Mouse (Mus musculus) stomach, embryonic 14.5 days (tissue): Measurements from ENCODE around the gene Tmem50b. TPM values are rescaled to one million over a fixed set of nuclear protein-coding genes. Genes with fewer than 3 reads are reported as not detected.

Source experiments
- ATAC-seq: fragments of 200-750 bp; cut with Nextera tagmentation; 2 replicates; pipeline ENCODE4 v1.8.0; 2017; ENCODE audit warnings: low read depth, moderate TSS enrichment; ENCODE audit not compliant: insufficient number of reproducible peaks, insufficient read depth, low FRiP score
- H3K27ac ChIP-seq: fragments of 300-500 bp; sonication (generic); 2 replicates; pipeline ENCODE4 v1.5.1; 2014; ENCODE audit warnings: mild to moderate bottlenecking, low read length, moderate library complexity, mixed read lengths
- H3K27me3 ChIP-seq: fragments of 300-500 bp; sonication (generic); 2 replicates; pipeline ENCODE4 v1.6.1; 2014; ENCODE audit warnings: low read length, control low read depth, mixed read lengths; ENCODE audit not compliant: control insufficient read depth, insufficient read depth
- H3K36me3 ChIP-seq: fragments of 300-500 bp; sonication (generic); 2 replicates; pipeline ENCODE4 v1.6.1; 2014; ENCODE audit warnings: mild to moderate bottlenecking, control low read depth, low read length, moderate library complexity, mixed read lengths; ENCODE audit not compliant: control insufficient read depth, insufficient read depth
- H3K4me1 ChIP-seq: fragments of 300-500 bp; sonication (generic); 2 replicates; pipeline ENCODE4 v1.6.1; 2014; ENCODE audit warnings: low read length, control low read depth, mixed read lengths; ENCODE audit not compliant: control insufficient read depth, insufficient read depth
- H3K4me2 ChIP-seq: fragments of 300-500 bp; sonication (generic); replicated peaks from 2 replicates; pipeline ENCODE4 v1.6.1; 2014; ENCODE audit warnings: low read depth, low read length, control low read depth
- H3K4me3 ChIP-seq: fragments of 300-500 bp; sonication (generic); 2 replicates; pipeline ENCODE4 v1.5.1; 2014; ENCODE audit warnings: low read depth, low read length, control low read depth
- H3K9ac ChIP-seq: fragments of 300-500 bp; sonication (generic); replicated peaks from 2 replicates; pipeline ENCODE4 v1.6.1; 2014; ENCODE audit warnings: low read depth, mild to moderate bottlenecking, control low read depth, low read length, moderate library complexity, mixed read lengths
- H3K9me3 ChIP-seq: fragments of 300-500 bp; sonication (generic); 2 replicates; pipeline ENCODE4 v1.6.1; 2016; ENCODE audit warnings: low read depth, low read length, control low read depth; ENCODE audit not compliant: control insufficient read depth
- WGBS: fragments of 180-500 bp; shearing (Covaris S2); extraction: QIAGEN DNeasy Blood & Tissue Kit; methylation state at CpG from one replicate; pipeline ENCODE4 v1.1.7; 2014; 5-methylcytosine and 5-hydroxymethylcytosine counted together
- polyA plus RNA-seq: library from polyadenylated mRNA; unstranded; fragments of >200 nt; fragmentation: Nextera tagmentation; extraction: Ambion mirVana; gene quantifications from 2 replicates; pipeline ENCODE4 v1.2.1, GENCODE M21; 2014

The Tmem50b gene
- polyA plus RNA-seq, 1 experiment from 2014 or later, result 29.7 TPM

- no peaks in the 10 kb centered on the region for H3K36me3 ChIP-seq
- H3K4me2 ChIP-seq, result no peak overlapping the region
- no peak overlapping the region for H3K27ac ChIP-seq
- 0 out of 2 replicates have a peak, but pooled peaks cover 4% of the 10 kb centered on the region for H3K4me1 ChIP-seq
- no peaks in the 10 kb centered on the region for H3K27me3 ChIP-seq
- ATAC-seq, result no peak
- H3K9me3 ChIP-seq, result no peaks in the 10 kb centered on the region
- H3K4me3 ChIP-seq, result no peak overlapping the region
- no peak overlapping the region for H3K9ac ChIP-seq
- WGBS, result 87% methylated on average over 3 of the region's 3 CpGs
These were observed 8.9 kb downstream of the Tmem50b start for GRCm38 (mm10) chr16:91588703-91589102.

DNA sequence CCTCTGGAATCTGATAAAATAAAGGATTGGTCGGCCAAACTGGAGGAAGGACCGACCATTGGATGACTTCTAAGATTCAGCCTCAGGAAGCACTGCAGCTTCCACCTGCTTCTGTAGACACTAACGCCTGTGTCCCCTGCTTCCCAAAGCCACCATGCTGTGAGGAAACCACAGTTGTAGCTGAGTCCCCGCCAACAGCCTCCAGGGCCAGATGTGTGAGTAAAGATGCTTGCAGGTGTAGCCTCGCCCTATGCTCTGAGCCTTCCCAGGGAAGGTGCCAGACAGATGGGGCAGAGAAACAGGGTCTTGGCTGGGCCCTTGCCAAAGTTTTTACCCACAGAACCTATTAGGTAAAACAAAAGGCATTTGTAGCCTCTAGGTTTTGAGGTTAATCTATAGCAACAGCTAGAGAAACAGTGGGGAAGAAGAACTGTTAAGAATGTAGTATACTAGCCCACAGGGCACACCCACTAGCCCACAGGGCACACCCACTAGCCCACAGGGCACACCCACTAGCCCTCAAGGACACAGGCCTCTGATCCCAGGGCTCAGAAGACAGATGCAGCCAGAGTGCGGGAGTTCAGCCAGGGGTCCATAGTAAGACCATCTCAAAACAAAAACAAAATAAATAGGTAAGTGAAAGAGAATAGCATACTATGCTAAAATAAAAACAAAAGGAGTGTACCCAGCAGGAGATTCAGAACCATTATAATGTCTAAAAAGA is 9.7 kb downstream of the Tmem50b start:
- Histone ChIP-seq H3K9ac (no peak overlapping the region), H3K4me3 (no peak overlapping the region), H3K4me1 (0 out of 2 replicates have a peak, but pooled peaks cover 4% of the 10 kb centered on the region), H3K27me3 (no peaks in the 10 kb centered on the region), H3K4me2 (no peak overlapping the region), H3K9me3 (no peaks in the 10 kb centered on the region), H3K36me3 (no peaks in the 10 kb centered on the region; the same call in 1 of the 2 replicates), H3K27ac (no peak overlapping the region)
- ATAC-seq, result no peak
- 64% methylated on average over 6 of the region's 6 CpGs for WGBS

GRCm38 (mm10) chr16:91586244-91586643 is 11.4 kb downstream of the Tmem50b start:
- WGBS, result 92% methylated on average over 6 of the region's 6 CpGs
- ATAC-seq, result no peak

DNA sequence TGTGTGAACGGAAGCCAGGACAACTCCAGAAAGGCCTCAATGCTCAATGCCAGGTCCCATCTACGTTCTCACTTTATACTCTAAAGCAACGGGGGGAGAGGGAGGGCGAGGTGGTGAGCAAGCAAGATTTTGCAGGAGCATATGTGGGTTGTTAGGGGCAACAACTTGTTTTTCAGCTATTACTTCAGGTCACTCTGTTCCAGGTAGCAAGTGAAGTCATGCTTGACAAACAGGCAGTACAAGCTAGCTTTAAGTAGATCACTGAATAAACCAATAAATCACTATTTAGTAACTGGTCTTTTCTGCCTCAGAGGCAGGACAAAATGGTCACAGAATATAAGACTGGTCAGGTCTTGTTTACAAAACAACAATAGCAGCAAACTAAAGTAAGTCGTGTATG is 12.0 kb downstream of the Tmem50b start:
- Histone ChIP-seq H3K4me2 (no peak overlapping the region), H3K36me3 (peaks cover 4% of the 10 kb centered on the region; the same call in 1 of the 2 replicates), H3K27ac (no peak overlapping the region), H3K4me3 (no peak overlapping the region), H3K9me3 (no peaks in the 10 kb centered on the region), H3K27me3 (no peaks in the 10 kb centered on the region), H3K4me1 (no peaks in the 10 kb centered on the region), H3K9ac (no peak overlapping the region)
- no peak for ATAC-seq
- 83% methylated on average over 5 of the region's 5 CpGs for WGBS

More at GRCm38 (mm10) chr16:91586244-91586643, 11.4 kb downstream of the Tmem50b start:
- Histone ChIP-seq H3K4me1 (no peaks in the 10 kb centered on the region), H3K36me3 (peaks cover 1% of the 10 kb centered on the region; the same call in 1 of the 2 replicates), H3K9ac (no peak overlapping the region), H3K9me3 (no peaks in the 10 kb centered on the region), H3K4me2 (no peak overlapping the region), H3K27me3 (no peaks in the 10 kb centered on the region), H3K4me3 (no peak overlapping the region), H3K27ac (no peak overlapping the region)

GRCm38 (mm10) chr16:91582307-91582706 is 15.3 kb downstream of the Tmem50b start:
- no peaks in the 10 kb centered on the region for H3K9me3 ChIP-seq
- no peak for ATAC-seq
- H3K9ac ChIP-seq, result no peak overlapping the region
- H3K27me3 ChIP-seq, result no peaks in the 10 kb centered on the region
- 80% methylated on average over 2 of the region's 2 CpGs for WGBS
- no peak overlapping the region for H3K4me2 ChIP-seq
- no peaks in the 10 kb centered on the region for H3K4me1 ChIP-seq
- peaks cover 4% of the 10 kb centered on the region; the same call in 1 of the 2 replicates for H3K36me3 ChIP-seq
- no peak overlapping the region for H3K27ac ChIP-seq
- no peak overlapping the region for H3K4me3 ChIP-seq

GRCm38 (mm10) chr16:91578980-91579720 is 18.4 kb downstream of the Tmem50b start:
- Histone ChIP-seq H3K4me2 (no peak overlapping the region), H3K9me3 (no peaks in the 10 kb centered on the region), H3K27me3 (no peaks in the 10 kb centered on the region), H3K4me3 (no peak overlapping the region), H3K4me1 (no peaks in the 10 kb centered on the region), H3K36me3 (peaks cover 4% of the 10 kb centered on the region; the same call in 1 of the 2 replicates), H3K9ac (no peak overlapping the region), H3K27ac (no peak overlapping the region)
- 81% methylated on average over 14 of the region's 14 CpGs for WGBS
- no peak for ATAC-seq

DNA sequence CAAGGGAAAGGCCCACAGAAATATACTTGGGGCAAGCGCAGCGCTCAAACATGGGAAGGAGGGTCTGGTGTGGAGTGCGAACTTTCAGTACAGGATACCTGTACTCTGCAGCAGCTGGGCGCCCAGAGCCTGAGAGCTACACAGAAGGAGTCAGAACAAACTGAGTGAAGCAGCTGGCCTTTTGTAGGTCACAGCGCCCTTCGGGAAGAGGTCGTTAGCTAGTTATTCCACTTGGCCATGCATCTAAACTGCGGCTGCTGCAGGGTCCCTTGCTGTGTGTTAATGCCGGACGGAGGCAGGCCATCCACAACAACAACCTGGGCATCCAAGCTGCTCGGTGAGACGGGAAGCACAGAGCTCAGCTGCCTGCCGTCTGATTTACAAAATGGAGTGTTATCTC is 22.4 kb downstream of the Tmem50b start:
- ATAC-seq, result no peak
- Histone ChIP-seq H3K4me1 (no peaks in the 10 kb centered on the region), H3K4me2 (no peak overlapping the region), H3K27ac (no peak overlapping the region), H3K9me3 (no peaks in the 10 kb centered on the region), H3K9ac (no peak overlapping the region), H3K36me3 (no peaks in the 10 kb centered on the region; the same call in 1 of the 2 replicates), H3K4me3 (no peak overlapping the region), H3K27me3 (no peaks in the 10 kb centered on the region)
- 74% methylated on average over 13 of the region's 13 CpGs for WGBS

DNA sequence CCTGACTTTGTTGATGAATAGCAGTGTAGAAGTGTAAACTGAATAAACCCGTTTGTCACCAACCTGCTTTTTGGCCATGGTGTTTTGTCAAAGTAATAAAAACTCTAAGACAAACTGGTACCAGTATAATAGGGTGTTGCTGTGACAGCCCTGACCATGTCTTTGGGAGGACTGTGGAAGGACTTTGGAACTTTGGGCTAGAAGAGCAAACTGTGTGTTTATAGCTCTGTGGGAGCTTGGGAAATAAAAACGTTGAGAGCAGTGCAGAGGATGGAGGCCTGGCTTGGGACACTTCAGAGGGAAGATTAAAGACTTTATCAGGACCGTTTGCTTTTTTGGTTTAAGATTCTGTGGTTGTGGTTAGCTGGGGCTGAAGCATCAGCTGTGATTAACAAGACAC is 26.5 kb downstream of the Tmem50b start:
- H3K9ac ChIP-seq, result no peak overlapping the region
- ATAC-seq, result no peak
- H3K27ac ChIP-seq, result no peak overlapping the region
- no peaks in the 10 kb centered on the region for H3K9me3 ChIP-seq
- no peaks in the 10 kb centered on the region for H3K36me3 ChIP-seq
- no peaks in the 10 kb centered on the region for H3K4me1 ChIP-seq
- H3K4me3 ChIP-seq, result no peak overlapping the region
- H3K27me3 ChIP-seq, result no peaks in the 10 kb centered on the region
- WGBS, result 52% methylated on average over 3 of the region's 3 CpGs
- no peak overlapping the region for H3K4me2 ChIP-seq
